Mouse (Mus musculus): Measurements from ENCODE around the gene Atp6v1g2. TPM values are rescaled to one million over a fixed set of nuclear protein-coding genes. Genes with fewer than 3 reads are reported as not detected.
"Not testable (repeated sequence)": the region's sequence is repeated elsewhere in the genome, so short reads cannot be mapped to it uniquely, and the experiment has no call there.

Atp6v1g2 gene
- polyA plus RNA-seq, 1 experiment from 2014 or later = 4.7 TPM

DNA sequence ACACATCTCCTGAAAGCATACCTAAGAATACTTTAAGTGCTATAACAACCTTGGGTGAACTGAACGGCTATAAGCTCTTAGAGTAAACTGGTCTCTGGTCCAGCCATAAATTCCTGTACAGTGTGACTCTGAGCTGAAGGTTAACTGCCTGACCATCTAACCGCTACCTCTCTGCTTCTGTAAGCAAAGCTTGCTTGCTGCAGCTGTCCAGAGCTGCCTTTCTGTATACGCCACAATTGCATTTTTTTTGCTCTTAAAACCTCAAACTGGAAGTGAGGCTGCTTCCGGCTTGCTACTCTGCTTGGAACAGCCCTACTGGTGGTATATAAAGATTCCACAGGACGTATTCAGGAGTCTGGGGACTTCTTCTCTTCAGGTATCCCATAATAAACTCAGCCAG is 801 bp upstream of the Atp6v1g2 start:
- Histone ChIP-seq H3K4me1 (ENCODE audit: control insufficient read depth, insufficient read depth, low read length) (peaks cover 29% of the 10 kb centered on the region), H3K4me2 (ENCODE audit: low read depth, low read length) (peak overlapping the region; percentile 86; the same call in 1 of the 2 replicates), H3K36me3 (ENCODE audit: control insufficient read depth, insufficient read depth, low read length) (no peaks in the 10 kb centered on the region), H3K9ac (ENCODE audit: low read depth, low read length) (no peak overlapping the region), H3K27ac (ENCODE audit: low read length) (peak overlapping the region; percentile 78), H3K27me3 (replicated peaks; ENCODE audit: control insufficient read depth, insufficient read depth, low read length) (no peaks in the 10 kb centered on the region), H3K4me3 (ENCODE audit: low read length) (0 out of 2 replicates have a peak overlapping the region, but pooled peaks have one; percentile 5), H3K9me3 (ENCODE audit: control insufficient read depth, low read length) (no peaks in the 10 kb centered on the region)
- 52% methylated on average over 5 of the region's 5 CpGs for WGBS
- no peak for ATAC-seq

DNA sequence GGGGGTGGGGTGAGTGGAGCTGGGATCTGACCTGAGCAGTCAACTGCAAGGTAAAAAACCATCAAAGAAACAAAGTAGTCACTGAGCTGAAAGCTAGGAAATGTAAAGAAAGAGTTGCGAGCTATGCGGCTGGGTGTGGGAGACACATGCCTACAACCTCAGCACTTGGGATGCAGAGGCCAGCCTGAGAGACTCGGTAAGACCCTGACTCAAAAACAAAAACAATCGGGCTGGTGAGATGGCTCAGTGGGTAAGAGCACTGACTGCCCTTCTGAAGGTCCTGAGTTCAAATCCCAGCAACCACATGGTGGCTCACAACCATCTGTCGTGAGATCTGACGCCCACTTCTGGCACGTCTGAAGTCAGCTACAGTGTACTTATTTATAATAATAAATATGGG is 630 bp downstream of the Atp6v1g2 start:
- ATAC-seq; H3K9me3 ChIP-seq (ENCODE audit: control insufficient read depth, low read length); H3K36me3 ChIP-seq (ENCODE audit: control insufficient read depth, insufficient read depth, low read length); H3K27me3 ChIP-seq (replicated peaks; ENCODE audit: control insufficient read depth, insufficient read depth, low read length): not testable (repeated sequence)
- peak overlapping the region; percentile 86 for H3K4me2 ChIP-seq (ENCODE audit: low read depth, low read length)
- peak overlapping the region; percentile 78 for H3K27ac ChIP-seq (ENCODE audit: low read length)
- peak overlapping the region; percentile 31 for H3K4me3 ChIP-seq (ENCODE audit: low read length)
- peaks cover 29% of the 10 kb centered on the region for H3K4me1 ChIP-seq (ENCODE audit: control insufficient read depth, insufficient read depth, low read length)
- H3K9ac ChIP-seq (ENCODE audit: low read depth, low read length) = peak overlapping the region; percentile 49; the same call in 1 of the 2 replicates
- WGBS = 73% methylated on average over 7 of the region's 7 CpGs

DNA sequence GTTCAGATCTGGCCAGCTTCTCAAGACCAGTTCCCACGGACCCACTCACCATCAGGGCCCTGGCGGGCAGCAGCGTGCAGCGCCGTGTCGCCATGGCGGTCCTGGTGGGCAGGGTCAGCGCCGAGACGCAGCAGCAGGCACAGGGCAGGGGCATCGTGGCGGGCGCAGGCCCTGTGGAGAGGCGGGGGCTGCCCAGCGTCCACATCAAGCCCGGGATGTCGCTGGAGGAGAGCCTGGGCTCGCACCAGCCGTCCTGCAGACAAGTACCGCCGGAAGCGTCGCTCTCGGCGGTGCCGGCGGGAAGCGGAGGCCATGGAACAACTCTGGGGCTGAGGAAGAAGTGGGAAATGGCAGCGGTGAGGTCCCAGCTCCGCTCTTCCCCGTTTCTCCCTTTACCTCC is 1.4 kb downstream of the Atp6v1g2 start:
- H3K27me3 ChIP-seq (replicated peaks; ENCODE audit: control insufficient read depth, insufficient read depth, low read length) = no peaks in the 10 kb centered on the region
- peak overlapping the region; percentile 99 for H3K27ac ChIP-seq (ENCODE audit: low read length)
- H3K4me1 ChIP-seq (ENCODE audit: control insufficient read depth, insufficient read depth, low read length) = peaks cover 29% of the 10 kb centered on the region
- peak overlapping the region; percentile 95 for H3K9ac ChIP-seq (ENCODE audit: low read depth, low read length)
- H3K9me3 ChIP-seq (ENCODE audit: control insufficient read depth, low read length) = no peaks in the 10 kb centered on the region
- 4% methylated on average over 31 of the region's 31 CpGs for WGBS
- no peaks in the 10 kb centered on the region for H3K36me3 ChIP-seq (ENCODE audit: control insufficient read depth, insufficient read depth, low read length)
- ATAC-seq = peak; percentile 13
- H3K4me3 ChIP-seq (ENCODE audit: low read length) = peak overlapping the region; percentile 75
- peak overlapping the region; percentile 86 for H3K4me2 ChIP-seq (ENCODE audit: low read depth, low read length)

DNA sequence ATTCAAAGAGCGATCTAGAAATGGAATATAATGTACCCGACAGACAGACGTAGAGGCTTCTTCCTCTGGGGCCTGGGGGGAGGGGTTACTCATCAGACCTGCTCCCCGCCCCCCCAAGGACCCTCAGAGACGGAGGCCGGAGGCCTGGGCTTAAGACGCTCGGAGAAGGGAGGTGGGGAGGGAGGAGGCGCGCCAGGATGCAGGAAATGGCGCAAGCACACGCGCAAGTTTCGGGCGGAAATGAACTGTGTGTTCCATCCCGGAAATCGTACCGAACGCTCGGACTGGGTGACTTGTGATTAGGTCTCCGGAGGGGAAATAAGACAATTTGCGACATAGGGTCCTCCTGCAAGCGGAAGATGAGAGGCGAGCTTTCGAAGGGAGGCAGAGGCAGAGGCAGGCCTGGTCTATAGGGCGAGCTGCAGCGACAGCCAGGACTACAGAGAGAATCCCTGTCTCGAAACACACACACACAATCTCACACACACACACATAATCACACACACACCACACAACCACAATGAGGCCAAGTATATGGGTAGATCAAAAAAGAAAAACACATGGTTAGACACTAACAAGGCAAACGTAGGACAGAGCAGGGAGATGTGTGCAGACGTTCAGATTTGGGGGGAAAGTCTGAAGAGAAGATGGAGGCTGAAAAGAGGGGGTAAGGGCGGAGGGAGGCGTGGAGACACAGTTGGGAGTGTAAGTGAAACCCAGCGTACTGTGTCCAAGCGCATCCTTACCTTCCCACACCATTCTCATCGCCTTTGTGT is 2.3 kb downstream of the Atp6v1g2 start, which contains the start of gene Nfkbil1:
Gene Nfkbil1 (minus strand): TSS at position 179 of the 776 bp plus-strand sequence.
- Histone ChIP-seq H3K36me3 (ENCODE audit: control insufficient read depth, insufficient read depth, low read length) (no peaks in the 10 kb centered on the region), H3K9me3 (ENCODE audit: control insufficient read depth, low read length) (no peaks in the 10 kb centered on the region), H3K4me3 (ENCODE audit: low read length) (peak within 1 kb of the TSS; percentile 75), H3K27ac (ENCODE audit: low read length) (peak within 1 kb of the TSS; percentile 99), H3K9ac (ENCODE audit: low read depth, low read length) (peak within 1 kb of the TSS; percentile 95), H3K4me2 (ENCODE audit: low read depth, low read length) (peak within 1 kb of the TSS; percentile 86), H3K27me3 (replicated peaks; ENCODE audit: control insufficient read depth, insufficient read depth, low read length) (no peaks in the 10 kb centered on the region), H3K4me1 (ENCODE audit: control insufficient read depth, insufficient read depth, low read length) (peaks cover 33% of the 10 kb centered on the region)
- ATAC-seq = peak; percentile 85
- WGBS = under 1% methylated on average over 35 of the region's 35 CpGs

DNA sequence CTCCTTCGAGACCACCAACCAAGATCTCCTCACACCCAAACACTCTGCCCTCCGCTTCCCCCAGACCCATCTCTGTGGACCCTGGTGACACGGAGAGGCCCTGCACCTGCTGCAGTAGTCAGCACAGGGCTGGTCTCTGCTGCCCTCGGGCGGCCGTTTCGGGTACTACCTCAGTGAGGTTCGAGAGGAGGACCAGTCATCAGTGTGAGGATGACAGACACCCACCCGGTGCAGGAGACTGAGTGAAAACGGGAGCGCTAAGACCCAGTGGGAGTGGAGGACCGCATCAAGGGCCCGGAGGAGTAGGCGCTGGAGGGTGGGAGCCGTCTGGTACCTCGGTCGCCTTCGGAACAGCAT is 2.9 kb downstream of the Atp6v1g2 start:
- Histone ChIP-seq H3K4me1 (ENCODE audit: control insufficient read depth, insufficient read depth, low read length) (peaks cover 36% of the 10 kb centered on the region), H3K27me3 (replicated peaks; ENCODE audit: control insufficient read depth, insufficient read depth, low read length) (no peaks in the 10 kb centered on the region), H3K9ac (ENCODE audit: low read depth, low read length) (peak overlapping the region; percentile 95), H3K4me2 (ENCODE audit: low read depth, low read length) (peak overlapping the region; percentile 86), H3K36me3 (ENCODE audit: control insufficient read depth, insufficient read depth, low read length) (no peaks in the 10 kb centered on the region), H3K4me3 (ENCODE audit: low read length) (peak overlapping the region; percentile 75), H3K9me3 (ENCODE audit: control insufficient read depth, low read length) (no peaks in the 10 kb centered on the region), H3K27ac (ENCODE audit: low read length) (peak overlapping the region; percentile 99)
- 2% methylated on average over 18 of the region's 18 CpGs for WGBS
- peak; percentile 63 for ATAC-seq

DNA sequence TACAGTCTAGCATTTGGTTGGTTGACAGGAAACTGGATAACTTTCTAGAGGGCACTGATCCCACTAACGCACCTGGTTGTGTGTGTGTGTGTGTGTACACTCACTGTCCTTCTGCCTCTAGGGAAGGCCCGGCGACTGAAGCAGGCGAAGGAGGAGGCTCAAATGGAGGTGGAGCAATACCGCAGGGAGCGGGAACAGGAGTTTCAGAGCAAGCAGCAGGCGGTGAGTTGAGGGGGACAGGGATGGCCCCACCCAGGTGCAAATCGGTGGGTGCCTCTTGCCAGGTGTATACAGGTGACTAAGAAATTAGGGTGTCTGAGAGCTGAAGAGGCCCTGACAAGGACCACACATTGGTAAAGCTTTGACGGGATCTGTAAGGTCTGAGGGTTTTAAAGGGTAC is 3.5 kb downstream of the Atp6v1g2 start:
- no peak for ATAC-seq
- Histone ChIP-seq H3K27me3 (replicated peaks; ENCODE audit: control insufficient read depth, insufficient read depth, low read length) (no peaks in the 10 kb centered on the region), H3K4me1 (ENCODE audit: control insufficient read depth, insufficient read depth, low read length) (peaks cover 32% of the 10 kb centered on the region), H3K27ac (ENCODE audit: low read length) (no peak overlapping the region), H3K36me3 (ENCODE audit: control insufficient read depth, insufficient read depth, low read length) (no peaks in the 10 kb centered on the region), H3K4me3 (ENCODE audit: low read length) (no peak overlapping the region), H3K9ac (ENCODE audit: low read depth, low read length) (peak overlapping the region; percentile 95; the same call in 1 of the 2 replicates), H3K9me3 (ENCODE audit: control insufficient read depth, low read length) (no peaks in the 10 kb centered on the region), H3K4me2 (ENCODE audit: low read depth, low read length) (no peak overlapping the region)
- 76% methylated on average over 9 of the region's 9 CpGs for WGBS

DNA sequence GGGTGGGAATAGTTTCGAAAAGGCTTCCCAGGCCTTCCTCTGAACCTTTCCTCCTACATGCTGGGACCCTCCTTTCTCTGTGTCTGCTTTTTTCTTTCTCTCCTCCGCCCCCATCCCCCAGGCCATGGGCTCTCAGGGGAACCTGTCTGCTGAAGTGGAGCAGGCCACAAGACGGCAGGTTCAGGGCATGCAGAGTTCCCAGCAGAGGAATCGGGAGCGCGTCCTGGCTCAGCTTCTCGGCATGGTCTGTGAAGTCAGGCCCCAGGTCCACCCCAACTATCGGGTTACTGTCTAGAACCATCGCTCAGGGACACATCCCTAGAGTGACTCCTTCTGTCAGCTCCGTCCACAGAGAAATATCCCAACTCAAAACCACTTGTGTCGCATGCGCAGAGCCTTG is 4.0 kb downstream of the Atp6v1g2 start:
- Histone ChIP-seq H3K9ac (ENCODE audit: low read depth, low read length) (no peak overlapping the region), H3K27ac (ENCODE audit: low read length) (no peak overlapping the region), H3K4me1 (ENCODE audit: control insufficient read depth, insufficient read depth, low read length) (peaks cover 28% of the 10 kb centered on the region), H3K4me2 (ENCODE audit: low read depth, low read length) (no peak overlapping the region), H3K9me3 (ENCODE audit: control insufficient read depth, low read length) (no peaks in the 10 kb centered on the region), H3K4me3 (ENCODE audit: low read length) (no peak overlapping the region), H3K27me3 (replicated peaks; ENCODE audit: control insufficient read depth, insufficient read depth, low read length) (no peaks in the 10 kb centered on the region), H3K36me3 (ENCODE audit: control insufficient read depth, insufficient read depth, low read length) (no peaks in the 10 kb centered on the region)
- 87% methylated on average over 12 of the region's 12 CpGs for WGBS
- ATAC-seq = no peak

DNA sequence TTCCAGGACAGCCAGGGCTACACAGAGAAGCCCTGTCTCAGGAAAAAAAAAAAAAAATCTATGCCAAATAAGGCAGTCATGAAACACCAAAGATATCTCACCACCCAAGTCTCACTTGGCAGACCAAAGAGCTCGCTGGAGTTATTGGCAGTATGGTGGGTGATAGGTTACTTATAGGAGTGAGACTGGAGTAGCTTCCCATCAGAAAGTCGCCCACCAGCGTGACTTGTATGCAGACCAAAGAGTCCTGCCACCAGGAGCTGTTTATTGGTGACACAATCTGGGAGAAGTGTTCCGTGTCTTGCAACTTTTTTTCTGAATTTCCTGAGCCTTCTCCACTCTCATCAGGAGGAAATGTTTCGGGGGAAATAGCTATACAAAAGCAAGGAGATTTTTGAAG is 6.2 kb downstream of the Atp6v1g2 start:
- H3K4me3 ChIP-seq (ENCODE audit: low read length) = no peak overlapping the region

DNA sequence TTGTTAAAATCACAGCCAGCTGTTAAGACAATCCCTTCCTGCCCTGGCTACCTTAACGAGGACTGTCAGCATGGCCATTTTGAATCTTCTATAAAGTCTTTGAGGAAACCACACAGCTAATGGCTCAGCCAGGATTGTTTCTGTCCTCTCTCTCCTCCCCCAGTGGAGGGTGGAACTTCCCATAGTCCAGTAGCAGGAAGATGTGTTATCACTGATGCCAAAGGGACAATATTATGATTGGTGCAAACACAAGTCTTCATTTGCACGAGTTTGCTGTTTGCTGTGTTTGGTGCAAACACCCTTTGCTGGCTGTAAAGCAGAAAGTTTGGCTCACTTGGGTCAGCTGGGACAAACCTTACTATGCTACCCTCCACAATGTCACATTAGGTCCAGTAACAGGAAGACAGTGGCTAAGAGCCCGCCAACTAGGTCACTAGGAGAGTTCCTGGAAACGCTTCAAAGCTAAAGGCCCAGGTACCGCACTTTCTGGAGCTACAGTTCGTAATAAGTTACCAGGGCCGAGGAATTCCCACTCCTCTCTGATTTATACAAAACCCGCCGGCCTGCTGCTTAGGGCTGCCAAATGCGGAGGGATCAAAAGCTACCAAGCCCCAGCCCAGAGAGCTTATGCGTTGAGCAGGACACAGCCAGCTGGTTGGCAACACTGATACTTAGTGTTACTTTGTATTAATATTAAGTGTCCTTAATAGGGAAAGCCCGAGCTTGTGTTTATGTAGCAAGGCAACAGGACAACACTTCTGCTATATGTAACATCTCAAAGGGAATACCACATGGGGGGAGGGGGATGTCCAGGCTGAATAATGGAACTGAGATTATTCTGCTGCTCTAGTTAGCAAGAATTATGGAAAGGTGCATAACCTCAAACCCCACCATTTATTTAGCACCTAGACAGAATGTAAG is 7.2 kb downstream of the Atp6v1g2 start:
- H3K27me3 ChIP-seq (replicated peaks; ENCODE audit: control insufficient read depth, insufficient read depth, low read length) = no peaks in the 10 kb centered on the region
- peak overlapping the region; percentile 99 for H3K27ac ChIP-seq (ENCODE audit: low read length)
- H3K36me3 ChIP-seq (ENCODE audit: control insufficient read depth, insufficient read depth, low read length) = peaks cover 17% of the 10 kb centered on the region
- peaks cover 33% of the 10 kb centered on the region for H3K4me1 ChIP-seq (ENCODE audit: control insufficient read depth, insufficient read depth, low read length)
- H3K4me2 ChIP-seq (ENCODE audit: low read depth, low read length) = peak overlapping the region; percentile 60
- peak overlapping the region; percentile 83 for H3K4me3 ChIP-seq (ENCODE audit: low read length)
- peak overlapping the region; percentile 72 for H3K9ac ChIP-seq (ENCODE audit: low read depth, low read length)
- no peaks in the 10 kb centered on the region for H3K9me3 ChIP-seq (ENCODE audit: control insufficient read depth, low read length)
- WGBS = 25% methylated on average over 12 of the region's 12 CpGs
- ATAC-seq = no peak

More for the DNA sequence above, 6.2 kb downstream of the Atp6v1g2 start:
- WGBS = 80% methylated on average over 5 of the region's 5 CpGs
- H3K9me3 ChIP-seq (ENCODE audit: control insufficient read depth, low read length) = no peaks in the 10 kb centered on the region
- H3K36me3 ChIP-seq (ENCODE audit: control insufficient read depth, insufficient read depth, low read length) = peaks cover 10% of the 10 kb centered on the region
- H3K27ac ChIP-seq (ENCODE audit: low read length) = no peak overlapping the region
- no peak overlapping the region for H3K9ac ChIP-seq (ENCODE audit: low read depth, low read length)
- ATAC-seq = no peak
- no peak overlapping the region for H3K4me2 ChIP-seq (ENCODE audit: low read depth, low read length)
- H3K4me1 ChIP-seq (ENCODE audit: control insufficient read depth, insufficient read depth, low read length) = peaks cover 24% of the 10 kb centered on the region
- H3K27me3 ChIP-seq (replicated peaks; ENCODE audit: control insufficient read depth, insufficient read depth, low read length) = no peaks in the 10 kb centered on the region
